Mouse (Mus musculus) liver, adult (tissue): Measurements from ENCODE around the gene Rora.

Source experiments
- GATA4 ChIP-seq: IDR thresholded peaks from 2 replicates; pipeline ENCODE4 v1.6.1; 2014; ENCODE audit warnings: mild to moderate bottlenecking, low read length; ENCODE audit not compliant: insufficient replicate concordance

Gene Rora

GRCm38 (mm10) chr9:68820036-68820435 is 166.4 kb downstream of the Rora start:
- no peak for TF ChIP-seq GATA4

- no peak for TF ChIP-seq GATA4
Measured at GRCm38 (mm10) chr9:68820478-68820877, 166.9 kb downstream of the Rora start.

GRCm38 (mm10) chr9:68821388-68821787 is 167.8 kb downstream of the Rora start:
- no peak for TF ChIP-seq GATA4

GRCm38 (mm10) chr9:68823292-68823691 is 169.7 kb downstream of the Rora start:
- TF ChIP-seq GATA4: no peak

GRCm38 (mm10) chr9:68825107-68825506 is 171.5 kb downstream of the Rora start:
- TF ChIP-seq GATA4: no peak

GRCm38 (mm10) chr9:68825841-68826240 is 172.3 kb downstream of the Rora start:
- TF ChIP-seq GATA4: no peak

GRCm38 (mm10) chr9:68827441-68827840 is 173.9 kb downstream of the Rora start:
- TF ChIP-seq GATA4: no peak

- no peak for TF ChIP-seq GATA4
Measured at GRCm38 (mm10) chr9:68829903-68830302, 176.3 kb downstream of the Rora start.

GRCm38 (mm10) chr9:68833323-68833722 is 179.7 kb downstream of the Rora start:
- no peak for TF ChIP-seq GATA4

GRCm38 (mm10) chr9:68835037-68835649 is 181.6 kb downstream of the Rora start:
- TF ChIP-seq GATA4: no peak

GRCm38 (mm10) chr9:68842134-68842892 is 188.7 kb downstream of the Rora start:
- TF ChIP-seq GATA4: no peak

GRCm38 (mm10) chr9:68845556-68845955 is 192.0 kb downstream of the Rora start:
- TF ChIP-seq GATA4: no peak

GRCm38 (mm10) chr9:68850321-68850720 is 196.7 kb downstream of the Rora start:
- no peak for TF ChIP-seq GATA4

GRCm38 (mm10) chr9:68852201-68852600 is 198.6 kb downstream of the Rora start:
- no peak for TF ChIP-seq GATA4

GRCm38 (mm10) chr9:68852934-68853333 is 199.3 kb downstream of the Rora start:
- TF ChIP-seq GATA4: no peak

- TF ChIP-seq GATA4: no peak
Measured at GRCm38 (mm10) chr9:68859500-68859899, 205.9 kb downstream of the Rora start.

GRCm38 (mm10) chr9:68866317-68866716 is 212.7 kb downstream of the Rora start:
- no peak for TF ChIP-seq GATA4
